Mouse (Mus musculus): Measurements from ENCODE around the gene Dusp3.

The Dusp3 gene

GRCm38 (mm10) chr11:101928030-101928762, 58.6 kb downstream of the Dusp3 start:
- peak; percentile 66 to 68 for DNase-seq

GRCm38 (mm10) chr11:101926951-101927589, 59.7 kb downstream of the Dusp3 start:
- DNase-seq = no peak

GRCm38 (mm10) chr11:101925636-101926035, 61.2 kb downstream of the Dusp3 start:
- DNase-seq = no peak

GRCm38 (mm10) chr11:101924441-101924976, 62.3 kb downstream of the Dusp3 start:
- peak in 1 of 2 experiments; percentile 25 for DNase-seq

- DNase-seq = no peak
These were observed 62.8 kb downstream of the Dusp3 start for GRCm38 (mm10) chr11:101923988-101924387.

GRCm38 (mm10) chr11:101921361-101921952, 65.4 kb downstream of the Dusp3 start:
- no peak for DNase-seq
